Comparison of ENCODE assay signal across 9 mouse cellular contexts in the genomic region with DNA sequence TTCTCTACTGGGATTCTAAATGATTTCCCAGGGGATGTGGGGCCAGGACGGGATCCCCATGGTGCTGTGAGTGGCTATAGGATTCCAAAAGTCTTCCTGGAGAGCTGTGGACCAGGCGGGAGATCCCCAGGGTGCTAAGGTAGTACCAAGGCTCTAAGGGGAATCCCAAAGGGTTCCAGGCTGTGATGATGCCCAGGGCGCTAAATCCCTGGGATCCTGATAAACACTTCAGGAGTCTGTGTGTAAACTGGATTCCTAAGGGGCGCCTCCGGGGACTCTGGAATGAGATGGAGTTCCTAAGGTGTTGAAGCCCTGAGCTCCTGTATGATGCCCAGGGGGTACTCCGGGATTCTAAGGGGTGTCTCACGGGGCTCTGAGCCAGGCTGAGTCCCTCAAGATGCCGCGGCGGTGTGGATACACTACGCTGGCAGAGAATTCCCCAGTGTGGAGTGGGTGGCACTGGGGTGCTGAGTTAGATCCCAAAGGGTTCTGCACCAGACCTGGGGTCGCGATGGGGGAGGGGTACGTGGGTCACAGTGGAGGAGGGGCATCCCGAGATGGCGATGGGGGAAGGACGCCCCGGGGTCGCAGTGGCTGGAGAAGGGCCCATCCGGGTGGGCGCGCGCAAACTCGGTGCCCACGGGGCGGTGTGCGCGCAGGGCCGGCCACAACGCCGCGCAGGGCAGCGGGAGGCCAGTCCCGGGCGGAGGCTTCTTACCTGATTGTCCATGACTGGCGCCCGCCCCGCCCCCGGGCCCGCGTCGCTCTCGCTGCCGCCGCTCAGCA. TPM values are rescaled to one million over a fixed set of nuclear protein-coding genes. Genes with fewer than 3 reads are reported as not detected.
DNase-seq lines count a peak whose midpoint lies in the region; ATAC-seq lines count a peak whose summit lies in the region.
"Had no signal": no experiment of that assay in that cellular context is flagged by ENCODE, and none has a peak within 500 bp of the region (broad histone marks: within the 10 kb centered on the region; RNA-seq: fewer than 3 reads in every experiment).

No protein-coding gene starts in this region.

- ATAC-seq in megakaryocyte, adult 5-6 weeks (ENCODE audit: poor library complexity, severe bottlenecking), result no peak
- ATAC-seq in forebrain, embryonic 15.5 days (replicated peaks), result peak; percentile 41
- ATAC-seq in midbrain, embryonic 13.5 days, result peak; percentile 73

- peaks cover 64% of the 10 kb centered on the region for H3K4me1 ChIP-seq in megakaryocyte, embryonic 14.5 days
- peaks cover 7% of the 10 kb centered on the region; the same call in 1 of the 2 replicates for H3K4me1 ChIP-seq in brown adipose tissue, adult 24 weeks (ENCODE audit: control insufficient read depth, insufficient read depth, insufficient read length, low read length)
- peaks cover 41% of the 10 kb centered on the region for H3K4me1 ChIP-seq in forebrain, embryonic 15.5 days
- H3K4me1 ChIP-seq in midbrain, embryonic 13.5 days (replicated peaks), result peaks cover 45% of the 10 kb centered on the region

- H3K27me3 ChIP-seq in megakaryocyte, embryonic 14.5 days (replicated peaks), result peaks cover 11% of the 10 kb centered on the region
- no peaks in the 10 kb centered on the region for H3K27me3 ChIP-seq in forebrain, embryonic 15.5 days
- H3K27me3 ChIP-seq in midbrain, embryonic 13.5 days, result peaks cover 10% of the 10 kb centered on the region; the same call in 1 of the 2 replicates

- peak overlapping the region; percentile 74 for H3K4me2 ChIP-seq in forebrain, embryonic 15.5 days (replicated peaks)
- H3K4me2 ChIP-seq in midbrain, embryonic 13.5 days (replicated peaks), result peak overlapping the region; percentile 94

- intact Hi-C loops in left cerebral cortex, postnatal 4 days (cut with DNase I), result no loop called here

- H3K9ac ChIP-seq in forebrain, embryonic 15.5 days (replicated peaks), result peak overlapping the region; percentile 97
- peak overlapping the region; percentile 96 for H3K9ac ChIP-seq in midbrain, embryonic 13.5 days (replicated peaks)

- H3K4me3 ChIP-seq in megakaryocyte, embryonic 14.5 days (replicated peaks), result peak overlapping the region; percentile 97
- H3K4me3 ChIP-seq in brown adipose tissue, adult 24 weeks (ENCODE audit: insufficient read depth, low read depth, low read length), result peak overlapping the region; percentile 87
- peak overlapping the region; percentile 94 for H3K4me3 ChIP-seq in forebrain, embryonic 15.5 days
- H3K4me3 ChIP-seq in midbrain, embryonic 13.5 days (replicated peaks), result peak overlapping the region; percentile 92

- H3K36me3 ChIP-seq in megakaryocyte, embryonic 14.5 days (replicated peaks; ENCODE audit: low read length), result peaks cover 6% of the 10 kb centered on the region
- no peaks in the 10 kb centered on the region for H3K36me3 ChIP-seq in forebrain, embryonic 15.5 days
- H3K36me3 ChIP-seq in midbrain, embryonic 13.5 days, result no peaks in the 10 kb centered on the region

- H3K9me3 ChIP-seq in megakaryocyte, embryonic 14.5 days, result peaks cover 14% of the 10 kb centered on the region
- H3K9me3 ChIP-seq in forebrain, embryonic 15.5 days, result no peaks in the 10 kb centered on the region
- no peaks in the 10 kb centered on the region for H3K9me3 ChIP-seq in midbrain, embryonic 13.5 days

- H3K27ac ChIP-seq in brown adipose tissue, adult 24 weeks (replicated peaks; ENCODE audit: low read depth, low read length), result no peak overlapping the region
- peak overlapping the region; percentile 78 for H3K27ac ChIP-seq in forebrain, embryonic 15.5 days (replicated peaks)
- H3K27ac ChIP-seq in midbrain, embryonic 13.5 days, result peak overlapping the region; percentile 87

- DNase-seq in left cerebral cortex, postnatal 4 days, result peak; percentile 52
- no peak for DNase-seq in spleen, postnatal 36 days (ENCODE audit: low spot score in 2 of 2)
- no peak for DNase-seq in adrenal gland, postnatal 14 days

- WGBS in forebrain, embryonic 15.5 days, result under 1% methylated on average over 38 of the region's 45 CpGs
- 1% methylated on average over 45 of the region's 45 CpGs for WGBS in midbrain, embryonic 13.5 days

RNA-seq across cellular contexts. Expression of a gene that starts 0.5 kb away (rescaled TPM):
- polyA plus RNA-seq in megakaryocyte, embryonic 14.5 days (2012; ENCODE audit: insufficient read depth, low replicate concordance), result 43.2 and 95.7 TPM in 2 replicates
- total RNA-seq in megakaryocyte, adult 5-6 weeks (2015), result 10.6 and 11.0 TPM in 2 replicates
- 11.2 and 15.1 TPM in 2 replicates for total RNA-seq in megakaryocyte, adult 5-6 weeks (2017)
- 9.9 and 14.9 TPM in 2 replicates for polyA plus RNA-seq in brown adipose tissue, adult 24 weeks (2012; ENCODE audit: insufficient read depth, insufficient read length, missing spikeins)
- 88.4 and 91.1 TPM in 2 replicates for polyA plus RNA-seq in forebrain, embryonic 15.5 days (2015; fragmentation: Nextera tagmentation; extraction: Ambion mirVana)
- total RNA-seq in left cerebral cortex, postnatal 4 days (2021), result 100 to 1,000 TPM; 104 to 114 TPM
- polyA plus RNA-seq in midbrain, embryonic 13.5 days (2015; fragmentation: Nextera tagmentation; extraction: Ambion mirVana), result 74.6 and 90.0 TPM in 2 replicates
- total RNA-seq in adrenal gland, postnatal 14 days (2021), result 29.0 and 33.6 TPM in 2 replicates

RNA-seq across cellular contexts. Expression of a gene that starts 47.2 kb away (rescaled TPM):
- polyA plus RNA-seq in megakaryocyte, embryonic 14.5 days (2012; ENCODE audit: insufficient read depth, low replicate concordance), result not detected in 2 replicates
- not detected in 2 replicates for total RNA-seq in megakaryocyte, adult 5-6 weeks (2015)
- total RNA-seq in megakaryocyte, adult 5-6 weeks (2017), result 0.04 TPM in 1 of 2 replicates, not detected in the other
- polyA plus RNA-seq in brown adipose tissue, adult 24 weeks (2012; ENCODE audit: insufficient read depth, insufficient read length, missing spikeins), result not detected in 2 replicates
- not detected in 2 replicates for polyA plus RNA-seq in forebrain, embryonic 15.5 days (2015; fragmentation: Nextera tagmentation; extraction: Ambion mirVana)
- total RNA-seq in left cerebral cortex, postnatal 4 days (2021), result not detected
- polyA plus RNA-seq in midbrain, embryonic 13.5 days (2015; fragmentation: Nextera tagmentation; extraction: Ambion mirVana), result not detected in 2 replicates
- not detected in 2 replicates for total RNA-seq in adrenal gland, postnatal 14 days (2021)
- total RNA-seq: neutrophil, adult 5-6 weeks had no signal

RNA-seq across cellular contexts. Expression of a gene that starts 55.4 kb away (rescaled TPM):
- polyA plus RNA-seq in megakaryocyte, embryonic 14.5 days (2012; ENCODE audit: insufficient read depth, low replicate concordance), result 177 and 234 TPM in 2 replicates
- 19.1 and 20.0 TPM in 2 replicates for total RNA-seq in megakaryocyte, adult 5-6 weeks (2015)
- total RNA-seq in megakaryocyte, adult 5-6 weeks (2017), result 25.1 and 27.3 TPM in 2 replicates
- 175 and 196 TPM in 2 replicates for polyA plus RNA-seq in brown adipose tissue, adult 24 weeks (2012; ENCODE audit: insufficient read depth, insufficient read length, missing spikeins)
- polyA plus RNA-seq in forebrain, embryonic 15.5 days (2015; fragmentation: Nextera tagmentation; extraction: Ambion mirVana), result 162 and 175 TPM in 2 replicates
- 10 to 100 TPM; 46.2 to 49.1 TPM for total RNA-seq in left cerebral cortex, postnatal 4 days (2021)
- 168 and 174 TPM in 2 replicates for polyA plus RNA-seq in midbrain, embryonic 13.5 days (2015; fragmentation: Nextera tagmentation; extraction: Ambion mirVana)
- 106 and 107 TPM in 2 replicates for total RNA-seq in adrenal gland, postnatal 14 days (2021)

RNA-seq across cellular contexts. Expression of a gene that starts 59.5 kb away (rescaled TPM):
- polyA plus RNA-seq in megakaryocyte, embryonic 14.5 days (2012; ENCODE audit: insufficient read depth, low replicate concordance), result 0.36 TPM in 1 of 2 replicates, not detected in the other
- total RNA-seq in megakaryocyte, adult 5-6 weeks (2015), result 0.32 and 0.40 TPM in 2 replicates
- 0.07 and 0.53 TPM in 2 replicates for total RNA-seq in megakaryocyte, adult 5-6 weeks (2017)
- not detected in 2 replicates for polyA plus RNA-seq in brown adipose tissue, adult 24 weeks (2012; ENCODE audit: insufficient read depth, insufficient read length, missing spikeins)
- 0.43 and 0.50 TPM in 2 replicates for polyA plus RNA-seq in forebrain, embryonic 15.5 days (2015; fragmentation: Nextera tagmentation; extraction: Ambion mirVana)
- under 1 TPM; 0.16 to 0.56 TPM for total RNA-seq in left cerebral cortex, postnatal 4 days (2021)
- 0.43 and 0.74 TPM in 2 replicates for polyA plus RNA-seq in midbrain, embryonic 13.5 days (2015; fragmentation: Nextera tagmentation; extraction: Ambion mirVana)
- 7.2 and 7.3 TPM in 2 replicates for total RNA-seq in adrenal gland, postnatal 14 days (2021)
- total RNA-seq: neutrophil, adult 5-6 weeks had no signal
